Mouse (Mus musculus) urinary bladder, postnatal 25 days (tissue): ENCODE measurements around the gene Ssb.

Experiments used
- DNase-seq: peaks from one replicate; pipeline ENCODE4 v3.0.0; 2022; ENCODE audit warnings: low spot score

Ssb gene

DNA sequence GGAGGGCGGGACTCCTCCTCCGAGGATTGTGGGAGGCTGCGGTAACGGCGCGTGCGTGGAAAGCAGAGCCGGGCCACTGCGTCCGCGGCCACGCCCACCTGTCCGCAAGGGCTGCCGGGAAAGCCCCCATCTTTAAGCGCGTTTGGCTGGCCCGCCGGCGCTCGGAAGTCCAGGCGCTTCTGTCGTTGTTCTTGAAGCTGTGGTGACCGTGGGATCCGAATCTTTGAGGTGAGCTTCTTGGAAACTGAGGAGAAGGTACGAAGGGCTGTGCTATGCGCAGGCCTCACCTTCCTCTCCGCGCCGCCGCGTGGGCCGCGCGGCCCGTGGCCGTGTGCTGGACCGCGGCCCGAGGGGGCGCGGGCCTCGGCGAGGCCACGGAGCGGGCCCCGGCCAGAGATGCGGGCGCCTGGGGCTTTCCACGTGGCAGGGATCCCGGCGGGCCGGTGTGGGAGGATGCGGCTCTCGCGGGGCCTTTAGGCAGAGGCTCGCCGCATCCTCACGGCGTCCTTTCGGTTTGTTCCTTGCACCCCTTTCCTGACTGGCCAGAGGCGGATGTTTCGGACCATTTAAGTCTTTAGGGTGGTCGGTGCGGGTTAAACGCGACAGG is at the start of gene Ssb:
Gene Ssb, plus strand, starts transcription at position 78 of the 607 bp plus-strand sequence.
- peak; percentile 92 for DNase-seq

DNA sequence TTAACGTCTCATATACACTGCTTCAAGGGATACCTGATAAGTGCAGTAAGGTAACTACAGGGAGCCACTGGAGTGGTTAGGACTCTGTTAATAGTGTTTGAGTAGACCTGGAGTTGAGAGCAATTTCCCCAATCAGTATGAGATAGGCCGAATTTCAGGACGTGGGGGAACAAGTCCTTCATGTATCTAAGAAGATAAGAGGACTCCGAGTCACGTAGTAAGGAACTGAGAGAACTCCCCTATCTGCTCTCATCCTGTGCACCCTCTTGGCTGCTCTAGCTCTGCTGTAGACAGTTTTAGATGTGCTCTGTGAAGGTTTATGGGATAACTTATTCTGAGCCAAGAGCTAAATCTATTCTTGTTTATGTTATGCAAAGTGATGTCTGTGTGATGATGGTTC is 44.8 kb upstream of the Ssb start:
- no peak for DNase-seq

DNA sequence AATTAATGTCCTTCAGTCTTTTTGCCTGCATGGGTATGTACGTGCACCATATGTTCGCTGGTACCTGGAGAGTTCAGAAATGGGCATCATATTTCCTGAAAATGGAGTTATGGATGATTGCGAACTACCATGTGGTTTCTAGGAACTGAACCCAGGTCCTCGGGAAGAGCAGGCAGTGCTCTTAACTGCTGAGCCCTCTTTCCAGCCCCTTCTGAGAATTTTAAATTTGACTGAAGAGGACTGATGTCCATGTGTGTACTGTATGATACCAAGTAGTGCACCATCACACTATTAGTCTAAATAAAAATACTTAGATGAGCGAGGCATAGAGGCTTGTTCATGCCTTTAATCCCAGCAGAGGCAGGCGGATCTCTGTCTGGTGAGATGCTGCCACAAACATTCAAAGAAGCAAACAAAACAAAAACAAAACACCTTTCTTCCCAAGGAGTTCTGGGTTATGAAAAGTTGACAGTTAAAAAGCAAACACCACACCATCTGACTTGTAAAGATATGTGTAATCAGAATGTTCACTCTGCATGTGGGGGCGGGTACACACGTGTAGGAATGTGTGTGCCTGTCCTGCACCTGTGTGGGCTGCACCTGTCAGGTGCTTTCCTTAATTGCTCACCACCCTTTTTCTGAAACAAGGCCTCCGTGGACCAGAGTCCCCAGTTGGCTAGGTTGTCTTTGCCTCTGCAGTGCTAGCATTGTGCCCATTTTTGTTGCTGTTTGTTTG is 42.8 kb upstream of the Ssb start:
- no peak for DNase-seq

DNA sequence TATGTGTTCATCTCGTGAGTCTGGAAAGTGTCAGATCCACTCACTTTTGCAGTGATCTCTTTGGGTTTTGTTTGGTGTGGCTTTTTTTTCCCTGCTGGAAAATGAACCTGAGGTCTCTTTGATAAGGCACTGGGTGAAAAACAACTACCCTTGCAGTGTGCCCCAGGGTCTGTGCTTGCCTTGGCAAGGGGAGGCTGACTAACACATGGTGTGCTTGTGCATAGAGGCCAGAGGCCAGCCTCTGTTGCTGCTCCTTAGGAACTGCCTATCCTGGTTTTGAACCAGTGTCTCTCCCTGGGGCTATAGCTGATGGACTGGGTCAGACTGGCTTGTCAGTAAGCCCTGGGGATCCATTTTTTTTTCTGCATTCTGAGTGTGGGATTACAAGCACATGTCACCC is 41.2 kb upstream of the Ssb start:
- no peak for DNase-seq

DNA sequence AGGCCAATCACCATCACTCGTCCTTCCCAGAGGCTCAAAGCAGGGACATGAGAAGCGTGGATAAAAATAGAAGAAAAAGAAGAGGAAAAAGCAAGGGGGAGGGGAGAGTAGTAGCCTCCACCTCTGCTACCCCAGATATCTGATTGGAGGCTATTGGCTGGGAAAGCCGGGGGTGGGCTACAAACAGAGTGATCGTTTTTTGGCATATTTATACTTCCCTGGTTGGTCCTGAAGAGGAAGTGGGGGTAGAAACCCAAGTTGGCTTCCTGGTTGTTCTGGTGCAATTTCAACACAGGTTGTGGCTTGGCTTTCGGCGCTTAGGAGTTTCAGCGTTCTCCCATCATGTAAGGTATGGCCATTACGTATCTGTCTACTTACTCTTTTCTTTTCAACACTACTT is 39.7 kb upstream of the Ssb start, which contains the start of gene Klhl23:
Gene Klhl23, plus strand, starts transcription at position 234 of the 400 bp plus-strand sequence.
- no peak for DNase-seq

DNA sequence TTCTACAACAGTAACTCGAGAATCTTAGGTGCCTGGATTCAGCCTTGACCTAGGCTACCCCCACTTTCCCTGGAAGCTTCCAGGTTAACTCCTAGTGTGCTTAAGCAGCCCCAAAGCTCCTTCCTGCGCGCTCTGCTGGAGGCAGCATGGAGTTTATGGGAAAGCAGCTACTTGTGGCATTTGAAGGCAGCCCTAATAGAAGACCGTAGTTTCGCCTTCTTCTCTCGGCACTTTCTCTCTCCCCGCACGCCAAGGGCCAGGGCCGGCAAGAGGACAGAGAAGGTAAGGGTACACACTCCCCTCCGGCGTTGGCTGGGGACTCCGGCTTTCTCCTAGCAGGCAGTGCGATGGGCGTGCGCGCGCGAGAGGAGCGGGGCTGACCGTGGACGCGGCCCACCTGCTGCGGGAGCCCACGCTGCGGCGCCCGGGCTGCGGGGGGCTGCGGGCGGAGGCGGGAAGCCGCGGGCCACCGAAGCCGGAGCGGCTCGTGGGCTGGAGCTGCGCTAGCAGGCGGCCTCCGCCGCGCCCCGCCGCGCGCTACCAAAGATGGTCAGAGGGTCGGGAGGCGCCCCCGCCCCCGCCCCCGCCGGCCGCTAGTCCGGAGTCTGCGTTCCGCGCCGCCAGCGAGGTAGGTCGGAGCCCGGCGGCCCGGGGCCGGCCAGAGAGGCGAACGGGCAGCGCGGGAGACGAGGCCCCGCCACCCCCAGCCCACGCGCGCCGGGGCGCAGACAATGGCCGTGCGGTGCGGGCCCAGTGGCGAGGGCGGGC is 38.8 kb upstream of the Ssb start:
- DNase-seq, result peak; percentile 38

DNA sequence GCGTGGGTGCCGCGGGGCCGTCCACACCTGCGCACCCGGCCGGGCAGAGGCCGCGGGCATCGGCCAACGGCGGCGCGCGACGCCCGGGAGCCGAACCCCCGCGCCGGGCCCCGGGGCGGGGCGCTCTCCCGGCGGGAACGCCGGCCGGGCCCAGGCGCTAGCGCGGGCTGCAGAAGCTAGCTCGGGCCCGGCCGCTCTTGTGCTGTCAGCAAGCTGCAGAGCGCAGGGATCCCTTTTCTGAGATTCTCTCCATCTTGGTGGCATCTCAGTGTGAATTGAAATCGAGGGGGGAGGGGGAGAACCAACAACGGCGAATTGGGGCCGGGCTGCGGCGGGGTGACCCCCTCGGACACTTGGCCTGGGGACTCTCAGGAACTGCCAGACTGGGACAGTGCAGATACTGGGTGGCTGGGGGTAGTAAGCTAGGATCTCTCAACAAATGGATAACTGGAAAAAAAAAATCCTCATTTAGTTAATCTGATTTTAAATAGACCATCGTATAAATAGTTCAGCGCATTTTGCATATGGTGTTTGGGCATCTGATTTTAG is 38.2 kb upstream of the Ssb start:
- peak; percentile 38 for DNase-seq

DNA sequence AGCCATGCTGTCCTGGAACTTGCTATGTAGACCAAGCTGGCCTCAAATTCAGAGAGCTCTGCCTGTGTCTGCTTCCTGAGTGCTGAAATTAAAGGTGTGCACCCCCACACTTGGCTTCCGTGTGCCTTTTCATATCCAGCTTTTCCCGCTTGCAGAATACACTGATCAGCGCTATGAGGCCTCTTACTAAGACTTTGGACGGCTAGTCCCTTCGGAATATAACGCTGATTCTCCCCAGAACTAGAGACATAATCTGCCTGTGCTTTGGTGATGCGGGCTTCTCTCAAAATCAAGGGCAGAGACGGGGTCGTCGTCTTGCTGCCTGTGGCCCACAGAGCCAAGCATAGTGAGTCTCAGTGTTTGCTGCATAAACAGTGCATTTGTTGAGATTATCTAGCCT is 35.5 kb upstream of the Ssb start:
- DNase-seq, result no peak

DNA sequence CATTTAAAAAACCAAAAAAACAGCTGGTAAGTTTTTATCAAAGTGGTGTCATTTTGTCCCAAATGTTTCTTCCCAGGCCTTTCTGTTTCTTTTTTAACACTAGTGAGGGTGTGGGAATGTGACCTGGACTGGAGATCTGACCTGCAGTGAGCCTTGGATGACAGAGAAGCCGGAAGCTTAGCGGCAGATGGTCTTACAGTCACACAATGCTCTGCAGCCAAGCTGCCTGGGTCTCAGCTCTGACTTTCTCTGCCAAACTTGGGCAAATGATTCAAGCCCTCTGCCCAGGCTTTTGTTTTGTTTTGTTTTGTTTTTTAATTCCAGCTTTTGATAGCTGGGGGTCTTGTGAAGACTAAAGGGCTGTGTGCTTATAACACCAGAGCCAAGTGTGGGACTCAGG is 35.0 kb upstream of the Ssb start:
- no peak for DNase-seq

DNA sequence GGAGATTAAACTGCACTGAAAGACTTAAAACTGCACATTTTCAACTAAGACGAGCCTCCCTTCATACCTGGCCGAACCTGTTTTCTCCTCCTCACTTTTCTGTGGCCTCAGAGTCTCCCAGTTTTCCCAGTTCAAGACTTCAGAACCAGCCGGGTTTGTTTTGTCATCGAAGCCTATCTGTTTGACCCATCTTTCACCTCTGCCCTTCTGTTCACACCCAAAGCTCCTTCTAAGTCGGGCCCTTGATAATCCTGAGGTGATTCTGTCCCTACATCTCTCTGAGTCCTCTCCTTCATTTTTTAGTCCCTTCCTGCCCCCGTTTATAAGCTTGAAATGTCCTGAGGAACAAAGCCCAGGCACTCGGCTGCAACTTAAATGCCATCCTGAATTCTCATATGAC is 33.3 kb upstream of the Ssb start:
- no peak for DNase-seq

DNA sequence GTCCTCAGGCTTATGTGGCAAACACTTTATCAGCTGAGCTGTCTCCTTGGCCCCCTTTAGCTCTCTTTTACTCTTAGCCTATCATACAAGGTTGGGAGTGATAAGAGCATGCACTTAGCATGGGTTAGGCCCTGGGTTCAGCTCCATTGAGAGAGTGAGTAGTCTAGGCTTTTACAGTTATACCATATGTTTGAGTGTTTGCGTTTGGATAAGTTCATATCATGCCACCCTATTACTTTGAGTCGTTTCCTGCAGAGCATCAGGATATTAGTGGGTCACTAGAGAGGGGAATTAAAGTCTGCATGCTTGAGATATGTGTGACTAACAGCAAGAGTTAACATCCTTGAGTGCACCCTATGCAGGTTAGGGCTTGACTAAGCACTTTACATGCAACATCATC is 31.7 kb upstream of the Ssb start:
- DNase-seq, result no peak

DNA sequence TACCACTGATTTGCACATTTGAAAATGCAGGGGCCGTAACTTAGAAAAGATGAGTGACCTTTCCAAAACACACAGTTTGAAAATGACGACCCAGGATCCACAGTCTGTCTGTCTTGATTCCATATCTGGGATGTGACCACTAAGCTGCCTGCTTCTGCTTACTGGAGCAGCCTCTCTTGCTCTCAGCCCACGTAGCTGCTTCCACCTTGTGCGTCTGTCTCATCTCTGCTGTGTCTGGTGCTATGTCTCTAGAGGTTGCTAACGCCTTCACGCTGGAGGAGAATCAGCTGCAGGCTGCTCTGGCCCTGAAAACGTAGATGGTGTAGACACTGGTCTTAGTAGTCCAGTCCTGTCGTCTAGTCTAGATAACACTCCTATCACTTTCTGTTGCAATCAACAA is 31.2 kb upstream of the Ssb start:
- DNase-seq, result no peak

DNA sequence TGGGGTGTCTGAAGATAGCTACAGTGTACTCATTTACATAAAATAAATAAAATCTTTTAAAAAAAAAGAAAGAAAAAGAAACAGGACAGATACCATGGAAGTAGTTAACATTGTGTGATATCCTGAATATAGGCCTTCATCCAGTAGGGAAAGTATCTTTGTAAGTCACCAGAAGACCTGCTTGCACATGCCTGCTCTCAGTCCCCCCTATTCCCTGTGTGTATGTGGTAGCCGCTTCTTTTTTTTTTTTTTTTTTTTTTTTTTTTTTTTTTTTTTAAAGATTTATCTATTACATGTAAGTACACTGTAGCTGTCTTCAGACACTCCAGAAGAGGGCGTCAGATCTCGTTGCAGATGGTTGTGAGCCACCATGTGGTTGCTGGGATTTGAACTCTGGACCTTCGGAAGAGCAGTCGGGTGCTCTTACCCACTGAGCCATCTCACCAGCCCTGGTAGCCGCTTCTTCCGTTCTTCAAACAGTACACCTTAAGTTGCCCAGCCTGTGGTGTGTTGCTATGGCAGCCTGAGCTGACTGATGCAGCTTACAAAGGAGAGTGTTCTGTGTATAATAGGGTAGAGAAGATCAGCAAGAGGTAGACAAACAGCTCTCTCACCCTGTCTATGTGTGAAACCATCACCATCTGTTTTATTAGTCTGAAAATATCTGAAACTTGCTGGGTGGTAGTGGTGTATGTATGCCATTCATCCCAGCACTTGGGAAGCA is 24.0 kb upstream of the Ssb start:
- DNase-seq, result no peak

DNA sequence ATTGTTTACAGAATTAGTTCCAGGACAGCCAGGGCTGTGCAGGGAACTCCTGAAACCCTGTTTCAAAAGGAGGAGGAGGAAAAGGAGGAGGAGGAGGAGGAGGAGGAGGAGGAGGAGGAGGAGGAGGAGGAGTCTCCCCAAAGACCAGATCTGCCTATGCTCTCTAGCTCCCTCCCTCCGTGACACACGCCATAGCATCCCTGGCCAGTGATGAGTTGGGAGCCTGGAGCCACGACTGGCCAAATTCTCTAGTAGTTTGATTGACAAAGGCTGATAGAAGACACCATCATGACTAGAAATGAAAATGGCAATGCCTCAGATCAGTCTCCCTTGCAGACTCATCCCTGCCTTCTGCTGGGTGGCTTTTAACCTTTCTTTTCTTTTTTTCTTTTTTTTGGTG is 23.4 kb upstream of the Ssb start:
- no peak for DNase-seq

DNA sequence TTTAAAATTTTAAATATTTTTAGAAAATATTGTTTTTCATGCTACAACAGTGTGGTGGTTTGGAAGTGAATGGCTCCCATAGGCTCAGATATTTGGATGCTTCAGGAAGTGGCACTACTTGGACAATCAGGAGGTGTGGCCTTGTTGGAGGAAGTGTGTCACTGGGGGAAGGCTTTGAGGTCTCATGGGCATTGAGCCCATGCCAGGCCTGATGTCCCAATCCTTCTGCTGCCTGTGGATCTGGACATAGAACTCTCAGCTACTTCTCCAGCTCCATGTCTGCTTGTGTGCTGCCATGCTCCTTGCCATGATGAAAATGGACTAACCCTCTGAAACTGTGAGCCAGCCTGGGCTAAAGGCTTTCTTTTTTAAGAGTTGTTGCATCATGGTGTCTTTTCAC is 22.7 kb upstream of the Ssb start:
- DNase-seq, result no peak

DNA sequence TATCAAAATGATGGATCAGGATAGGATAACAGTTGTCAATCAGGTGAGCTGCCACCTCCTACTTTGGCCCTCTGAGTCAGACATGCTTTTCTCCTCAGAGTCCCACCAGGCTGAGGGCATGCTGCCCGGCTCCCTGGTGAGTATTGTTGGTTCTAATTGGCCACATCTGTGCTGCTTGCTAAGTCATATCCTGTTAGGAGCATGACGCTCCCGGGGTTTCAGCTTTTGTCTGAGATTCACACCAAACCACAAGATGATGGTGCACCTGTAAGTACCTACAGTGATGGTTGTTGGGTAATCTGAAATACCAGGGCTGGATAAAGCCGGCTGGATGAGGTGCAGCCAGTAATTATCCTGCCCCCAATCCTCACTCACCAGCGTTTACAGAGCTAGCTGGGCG is 21.1 kb upstream of the Ssb start:
- no peak for DNase-seq

DNA sequence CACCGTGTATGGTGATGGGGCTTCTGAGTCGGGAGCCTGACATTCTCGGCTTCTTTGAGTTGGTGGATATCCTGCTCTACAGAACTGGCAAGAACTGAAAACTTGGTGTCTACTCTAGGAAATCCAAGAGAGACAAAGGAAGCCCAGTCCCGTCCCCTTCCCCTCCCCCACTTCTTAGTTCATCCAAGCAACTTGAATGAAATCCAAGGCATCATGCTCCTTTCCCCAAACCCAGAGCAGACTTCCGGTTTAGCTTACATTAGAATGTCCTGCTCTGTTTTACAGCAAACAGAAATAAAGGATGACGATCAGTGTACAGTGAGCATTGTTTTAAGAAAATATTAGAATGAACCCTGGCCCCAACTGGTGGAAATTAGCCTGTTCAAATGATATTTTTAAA is 12.1 kb upstream of the Ssb start:
- no peak for DNase-seq

DNA sequence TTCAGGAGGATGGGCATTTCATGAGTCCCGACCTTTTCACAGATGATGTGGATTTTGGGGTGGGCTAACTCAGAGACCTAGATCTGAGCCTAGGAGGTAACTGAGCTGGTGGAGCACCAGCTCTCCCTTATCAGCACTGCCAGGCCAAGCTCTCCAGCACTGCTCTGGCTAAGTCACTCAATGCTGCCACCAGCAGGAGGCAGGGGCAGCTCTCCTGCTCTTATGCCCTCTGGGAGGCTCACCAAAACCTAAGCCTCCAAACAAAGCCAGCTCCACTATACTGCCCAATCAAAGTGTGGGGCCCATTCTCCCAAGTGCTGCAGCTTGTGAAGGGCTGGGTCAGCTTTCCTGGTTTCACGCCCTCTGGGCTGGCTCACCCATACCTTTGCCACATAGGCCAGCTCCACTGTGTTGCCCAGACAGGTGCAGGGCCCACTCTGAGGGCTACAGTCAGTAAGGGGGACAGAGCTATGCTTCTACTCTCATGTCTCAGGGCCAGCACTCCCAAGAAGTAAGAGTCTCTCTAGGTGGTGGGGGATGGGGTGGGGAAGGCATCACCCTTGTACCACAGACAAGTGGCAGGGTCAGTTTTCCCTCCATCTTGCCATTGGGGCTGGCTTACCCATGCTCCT is 9.8 kb upstream of the Ssb start:
- DNase-seq, result no peak

DNA sequence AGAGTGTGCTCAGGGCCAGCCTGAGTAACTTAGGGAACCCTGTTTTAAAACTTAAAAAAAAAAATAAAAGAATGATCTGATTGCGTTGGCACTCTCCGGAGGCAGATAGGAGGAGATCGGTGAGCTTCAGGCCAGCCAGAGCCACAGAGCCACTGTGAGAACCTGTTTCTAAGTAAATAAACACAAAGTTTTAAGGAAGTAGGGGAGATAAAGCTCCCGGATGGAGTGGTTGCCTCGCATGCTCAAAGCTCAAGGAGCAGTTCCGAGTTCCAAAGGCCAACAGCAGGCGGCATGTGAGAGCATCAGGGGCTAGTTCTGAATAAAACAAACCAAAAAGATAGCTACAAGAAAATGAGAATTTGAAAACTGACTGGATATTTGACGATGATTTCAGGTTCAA is 5.0 kb upstream of the Ssb start:
- peak; percentile 20 for DNase-seq

DNA sequence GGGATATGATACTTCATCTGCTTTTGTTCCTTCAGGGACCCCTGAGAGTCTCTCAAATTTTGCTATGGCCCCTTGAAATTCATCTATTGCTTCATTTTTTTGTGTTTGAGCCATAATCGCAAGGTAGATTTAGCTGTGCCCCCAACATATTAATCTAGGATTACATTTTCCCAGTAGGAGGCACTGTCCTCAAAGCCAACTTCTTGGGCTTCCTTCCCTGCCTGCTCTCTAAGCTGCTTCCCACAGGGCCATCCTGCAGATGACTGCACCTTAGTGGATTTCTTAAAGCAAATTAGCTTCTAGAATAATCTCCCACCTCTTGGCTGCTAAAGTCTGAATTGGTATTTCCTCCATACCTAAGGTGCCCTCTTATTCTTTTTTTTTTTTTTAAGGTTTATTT is 3.5 kb upstream of the Ssb start:
- no peak for DNase-seq

DNA sequence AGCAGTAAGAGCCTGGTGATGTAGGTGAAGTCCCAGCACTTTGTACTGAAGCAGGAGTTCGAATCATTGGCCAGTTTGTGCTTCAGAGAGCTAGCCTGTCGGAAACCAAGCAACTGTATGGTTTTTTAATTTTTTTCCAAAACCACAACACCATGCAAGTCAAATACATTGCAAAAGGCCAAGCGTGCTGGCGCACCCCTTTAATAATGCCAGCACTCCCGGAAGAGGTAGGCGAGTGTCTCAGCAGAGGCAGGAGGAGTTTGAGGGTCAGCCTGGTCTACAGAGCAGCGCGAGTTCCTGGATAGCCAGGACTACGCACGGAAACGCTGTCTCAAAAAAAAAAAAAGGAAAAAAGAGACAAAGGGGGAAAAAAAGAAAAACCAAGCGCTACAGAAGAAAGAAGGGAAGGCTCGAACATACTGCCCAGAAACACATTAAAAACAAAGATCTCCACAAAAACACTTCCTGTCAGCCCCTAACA is 350 bp upstream of the Ssb start:
- no peak for DNase-seq
